Mouse (Mus musculus): ENCODE results near the gene Prrg2.

The Prrg2 gene

DNA sequence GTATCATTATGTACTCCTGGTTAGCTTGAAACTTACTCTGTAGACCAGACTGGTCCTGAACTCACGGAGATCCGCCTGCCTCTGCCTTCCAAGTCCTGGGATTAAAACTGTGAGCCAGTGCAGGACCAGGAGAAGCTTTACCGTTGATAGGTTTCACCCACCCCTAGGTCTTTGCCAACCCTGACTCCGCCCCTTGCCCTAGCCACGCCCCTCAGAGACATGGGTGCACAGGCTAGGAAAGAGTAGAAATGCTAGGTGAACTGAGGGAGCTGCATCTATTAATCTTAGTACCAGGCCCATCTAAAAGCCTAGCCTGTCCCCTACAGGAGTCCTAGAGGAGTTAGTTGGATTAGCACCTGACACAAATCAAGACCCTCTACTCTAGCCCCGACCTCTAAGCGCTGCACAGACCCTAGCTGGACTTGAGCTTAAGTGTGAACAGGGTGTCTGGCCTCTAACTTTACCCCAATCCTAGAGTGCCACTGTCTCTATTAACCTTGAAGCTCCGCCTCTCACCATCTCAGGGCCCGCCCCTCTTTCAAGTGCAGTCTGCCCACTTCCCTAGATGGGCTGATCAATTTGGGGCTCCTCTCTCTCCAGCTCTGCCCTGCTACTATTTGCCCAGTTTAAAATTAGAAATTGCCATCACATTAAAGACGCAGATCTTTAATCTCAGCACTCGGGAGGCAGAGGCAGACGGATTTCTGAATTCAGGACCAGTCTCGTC, 27.9 kb upstream of the Prrg2 start:
- no peak for DNase-seq (ENCODE audit: low spot score in 2 of 2)

DNA sequence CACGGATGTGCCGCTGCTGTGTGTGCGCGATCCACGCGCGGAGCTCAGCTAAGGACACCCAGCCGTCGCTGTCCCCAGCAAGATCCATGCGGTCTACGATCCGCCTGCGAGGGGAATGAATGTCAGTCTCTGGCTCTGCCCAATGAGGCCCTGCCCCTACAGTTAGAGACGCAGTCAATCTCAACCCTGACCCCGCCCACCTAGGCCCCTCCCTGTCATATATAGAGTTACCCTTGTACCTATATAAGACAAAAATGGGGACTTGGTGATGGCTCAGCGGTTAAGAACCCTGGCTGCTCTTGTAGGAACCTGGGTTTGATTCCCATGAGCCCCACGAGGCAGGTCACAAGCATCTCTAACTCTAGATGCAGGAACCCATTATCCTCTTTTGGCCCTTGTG, 26.1 kb upstream of the Prrg2 start:
- no peak for DNase-seq (ENCODE audit: low spot score in 2 of 2)

DNA sequence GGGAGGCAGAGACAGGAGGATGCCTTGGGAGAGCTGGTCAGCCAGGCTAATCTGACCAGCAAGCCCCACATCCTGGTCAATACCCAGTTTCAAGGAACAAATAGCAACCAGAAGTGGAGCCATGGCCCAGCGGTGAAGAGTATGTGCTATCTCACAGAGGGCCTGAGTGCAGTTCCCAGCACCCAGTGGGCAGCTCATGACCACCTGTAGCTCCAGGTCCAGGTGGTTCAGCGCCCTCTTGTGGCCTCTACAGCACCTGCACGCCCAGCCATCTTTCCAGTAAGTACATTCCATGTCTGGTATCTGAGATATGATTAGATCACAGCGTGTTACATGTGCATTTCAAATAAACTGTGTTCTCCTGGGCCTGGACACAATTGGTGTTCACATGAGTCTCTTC, 23.6 kb upstream of the Prrg2 start:
- no peak for DNase-seq (ENCODE audit: low spot score in 2 of 2)

DNA sequence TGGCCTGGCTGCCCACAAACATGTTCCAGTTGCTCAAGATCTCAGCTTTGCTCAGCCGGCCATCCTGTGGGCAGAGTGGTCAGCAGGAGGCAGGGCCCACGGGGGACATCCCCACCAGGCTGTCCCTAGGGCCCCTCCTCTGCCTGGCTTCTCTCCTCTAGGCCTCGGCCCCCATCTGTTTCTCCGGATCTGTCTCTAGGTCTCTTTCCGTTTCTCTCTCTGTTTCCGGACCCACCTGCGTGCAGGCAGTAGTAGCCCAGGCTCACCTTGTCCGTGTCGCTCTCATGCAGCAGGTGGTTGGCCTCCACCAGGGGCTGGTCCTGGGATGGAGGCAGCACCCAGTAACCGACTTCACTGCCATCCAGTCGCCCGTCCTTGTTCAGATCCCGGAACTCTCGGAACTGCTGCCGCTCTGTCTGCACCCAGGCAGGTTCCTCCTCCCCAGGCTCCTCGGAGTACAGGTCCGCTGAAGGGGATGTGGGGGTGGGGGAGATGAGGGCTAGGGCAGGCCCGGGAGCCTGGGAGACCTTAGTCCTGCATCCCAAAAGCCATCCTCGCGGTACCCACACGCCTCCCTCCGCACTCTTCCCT, 20.9 kb upstream of the Prrg2 start:
- no peak for DNase-seq (ENCODE audit: low spot score in 2 of 2)

DNA sequence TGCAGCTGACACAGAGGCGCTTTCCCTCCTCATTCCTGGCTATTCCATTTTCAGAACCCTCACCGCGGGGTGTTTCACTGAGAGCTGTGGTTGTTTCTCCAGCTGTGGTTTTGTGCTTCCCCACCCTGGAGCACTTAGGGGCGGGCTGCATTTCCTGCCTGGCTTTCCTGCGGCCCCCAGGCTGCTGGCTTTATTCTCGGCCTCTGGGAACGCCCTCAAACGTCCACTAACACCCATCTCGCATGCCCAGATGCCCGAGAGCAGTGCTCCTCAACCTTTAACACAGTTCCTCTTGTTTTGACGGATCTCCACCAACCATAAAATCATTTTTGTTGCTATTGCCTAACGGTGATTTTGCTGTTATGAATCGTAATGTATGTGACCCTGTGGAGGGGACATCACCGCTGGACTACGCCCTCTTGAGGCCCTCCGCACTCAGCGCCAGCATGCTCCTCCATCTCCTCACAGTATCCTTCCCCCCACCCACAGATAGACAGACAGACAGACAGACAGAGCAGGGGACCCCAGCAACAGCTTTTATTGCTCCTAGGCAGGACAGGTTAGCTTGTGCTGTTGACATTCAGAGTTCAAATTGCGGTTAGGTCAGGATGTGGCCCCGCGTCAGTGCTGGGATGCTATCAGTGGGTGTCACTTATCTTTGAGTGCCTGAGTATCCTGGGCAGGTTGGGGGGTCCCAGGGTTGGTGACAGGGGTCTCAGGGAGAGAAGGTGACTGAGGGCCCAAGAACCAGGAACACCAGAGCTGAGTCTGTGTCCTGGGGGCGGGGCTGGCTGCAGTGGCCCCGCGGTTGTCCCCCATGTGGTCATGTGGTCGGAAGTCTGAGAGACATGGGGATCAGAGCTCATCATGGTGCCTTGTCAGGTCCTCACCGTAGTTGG, 20.2 kb upstream of the Prrg2 start:
- DNase-seq (ENCODE audit: low spot score in 2 of 2) = no peak

DNA sequence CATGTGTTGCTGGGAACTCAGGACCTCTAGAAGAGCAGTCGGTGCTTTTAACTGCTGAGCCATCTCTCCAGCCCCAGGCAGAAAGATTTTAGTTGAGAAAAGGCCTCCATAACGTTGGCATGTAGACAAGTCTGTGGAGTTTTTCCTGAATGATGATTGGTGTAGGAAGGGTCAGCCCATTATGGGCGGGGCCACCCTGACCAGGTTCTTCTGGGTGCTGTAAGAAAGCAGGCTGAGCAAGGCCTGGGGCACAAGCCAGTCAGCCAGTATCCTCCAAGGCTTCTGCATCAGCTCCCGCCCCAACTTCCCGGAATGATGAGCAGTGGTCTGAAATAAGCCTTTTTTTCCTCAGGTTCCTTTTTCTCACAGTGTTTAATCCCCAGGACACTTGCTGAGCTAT, 18.5 kb upstream of the Prrg2 start:
- DNase-seq (ENCODE audit: low spot score in 2 of 2) = no peak

DNA sequence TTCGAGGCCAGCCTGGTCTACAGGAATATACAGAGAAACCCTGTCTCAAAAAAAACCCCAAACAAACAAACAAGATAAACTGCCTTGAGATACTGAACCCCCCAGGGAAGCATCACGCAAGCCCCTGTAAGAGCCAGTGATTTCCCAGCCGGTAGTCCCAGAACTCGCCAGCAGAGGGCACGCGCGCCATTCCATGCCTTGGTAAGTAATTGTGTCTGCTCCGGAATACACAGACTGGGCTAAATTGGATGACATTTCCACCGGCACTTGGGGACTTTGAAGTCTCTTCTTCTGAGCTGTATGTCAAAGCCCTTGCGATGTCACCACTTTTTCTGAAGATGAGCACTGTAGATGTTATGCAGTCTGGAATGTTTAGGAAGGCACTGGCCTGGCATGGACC, 17.4 kb upstream of the Prrg2 start:
- peak; percentile 87 to 93 for DNase-seq (ENCODE audit: low spot score in 2 of 2)

DNA sequence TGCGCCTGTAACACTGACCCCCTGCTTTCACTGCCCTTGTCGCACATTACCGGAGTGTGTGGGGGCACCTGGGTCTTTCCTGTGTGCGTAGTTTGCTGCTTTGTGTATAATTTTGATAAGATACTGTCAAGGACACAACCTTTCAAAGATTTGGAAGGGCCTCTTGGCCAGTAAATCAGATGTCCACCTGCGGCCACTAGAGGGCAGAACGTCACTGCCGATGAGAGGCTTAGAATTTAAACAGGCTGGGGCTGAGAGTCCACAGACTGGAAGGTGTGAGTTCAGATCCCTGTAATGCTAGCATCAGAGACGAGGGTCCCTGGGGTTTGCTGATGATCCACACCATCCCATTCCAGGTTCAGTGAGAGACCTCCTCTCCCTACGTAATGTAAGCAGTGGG, 16.0 kb upstream of the Prrg2 start:
- DNase-seq (ENCODE audit: low spot score in 2 of 2) = peak; percentile 52 to 53

DNA sequence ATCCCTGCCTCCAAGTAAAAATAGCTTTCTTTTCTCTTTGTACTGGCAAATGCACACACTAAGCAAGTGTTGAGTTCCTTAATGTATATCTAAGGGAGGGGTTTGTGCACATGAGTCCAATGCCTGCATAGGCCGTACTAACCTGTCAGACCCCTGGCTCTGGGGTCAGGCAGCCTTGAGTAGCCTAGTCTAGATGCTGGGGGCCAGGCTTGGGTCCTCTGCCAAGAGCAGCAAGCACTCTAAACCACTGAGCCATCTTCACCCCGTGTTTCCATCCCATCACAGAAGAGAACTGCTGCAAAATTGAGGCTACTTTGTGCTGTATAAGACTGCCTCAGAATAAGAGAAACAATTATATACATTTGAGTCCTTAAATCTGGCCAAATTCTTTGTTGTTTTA, 15.4 kb upstream of the Prrg2 start:
- DNase-seq (ENCODE audit: low spot score in 2 of 2) = no peak

DNA sequence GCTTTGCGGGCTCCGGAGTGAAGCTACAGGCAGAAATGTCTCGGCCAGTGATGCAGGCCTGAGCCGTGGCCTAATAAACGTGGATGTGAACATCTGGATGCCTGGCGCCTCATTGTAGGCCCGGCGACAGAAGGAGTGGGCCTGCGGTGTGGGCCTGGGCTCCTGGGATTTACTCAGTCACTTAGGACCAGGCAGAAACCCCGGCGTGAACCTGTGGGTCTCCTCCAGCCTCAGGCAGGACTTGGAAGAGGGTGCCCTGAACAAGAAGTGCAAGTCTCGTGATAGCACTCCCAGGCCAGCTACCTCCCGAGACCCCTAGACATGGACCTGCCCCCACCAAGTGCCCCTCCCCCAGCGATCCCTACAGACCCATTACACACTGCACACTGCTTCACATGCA, 14.8 kb upstream of the Prrg2 start:
- no peak for DNase-seq (ENCODE audit: low spot score in 2 of 2)

DNA sequence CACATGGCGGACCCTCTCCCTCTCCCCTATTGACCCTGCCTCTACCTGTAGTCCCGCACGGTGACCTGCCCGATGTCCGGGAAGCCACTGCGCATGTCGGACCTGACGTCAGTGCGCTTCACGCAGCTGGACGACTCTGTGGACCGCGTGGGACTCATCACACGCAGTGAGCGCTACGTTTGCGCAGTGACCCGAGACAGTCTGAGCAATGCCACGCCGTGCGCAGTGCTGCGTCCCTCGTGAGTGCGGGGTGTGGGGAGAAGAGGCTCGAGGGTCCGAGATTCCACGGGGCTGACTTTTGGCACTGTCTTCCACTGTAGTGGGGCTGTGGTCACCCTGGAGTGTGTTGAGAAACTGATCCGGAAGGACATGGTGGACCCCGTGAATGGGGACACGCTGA, 14.0 kb upstream of the Prrg2 start:
- DNase-seq (ENCODE audit: low spot score in 2 of 2) = no peak

DNA sequence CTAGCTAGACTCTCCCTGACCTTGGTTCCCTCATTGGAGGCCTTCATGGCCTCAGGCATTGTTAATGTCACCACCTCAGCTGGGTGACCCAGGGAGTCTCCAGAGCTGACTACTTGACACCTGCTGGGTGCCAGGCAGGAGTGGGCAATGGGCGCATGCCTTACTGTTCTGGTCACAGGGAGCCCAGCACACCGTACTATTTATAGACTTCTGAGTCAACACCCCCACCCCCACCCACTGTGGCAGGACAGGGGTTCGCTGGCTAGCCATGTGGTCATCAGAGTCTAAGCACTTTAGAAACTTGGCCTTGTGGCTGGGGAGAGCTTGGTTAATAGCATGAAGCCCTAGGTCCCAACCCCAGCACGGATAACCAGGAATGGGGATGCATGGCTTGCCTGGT, 12.9 kb upstream of the Prrg2 start:
- DNase-seq (ENCODE audit: low spot score in 2 of 2) = no peak

DNA sequence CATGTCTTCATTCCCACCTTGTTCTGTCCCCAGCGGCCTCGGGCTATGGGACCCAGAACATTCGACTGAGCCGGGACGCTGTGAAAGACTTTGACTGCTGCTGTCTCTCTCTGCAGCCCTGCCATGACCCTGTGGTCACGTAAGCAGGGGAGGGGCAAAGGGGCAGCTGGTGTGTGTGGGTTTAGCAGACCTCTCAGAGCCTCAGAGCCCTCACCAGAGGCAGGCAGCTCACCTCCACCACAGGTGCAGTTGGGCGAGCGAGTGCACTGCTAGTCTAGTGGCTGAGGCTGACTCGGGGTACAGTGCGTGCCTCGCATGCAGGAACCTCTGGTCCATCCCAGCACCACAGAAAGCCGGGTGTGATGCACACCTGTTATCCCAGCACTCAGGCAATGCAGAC, 11.5 kb upstream of the Prrg2 start:
- DNase-seq (ENCODE audit: low spot score in 2 of 2) = no peak

DNA sequence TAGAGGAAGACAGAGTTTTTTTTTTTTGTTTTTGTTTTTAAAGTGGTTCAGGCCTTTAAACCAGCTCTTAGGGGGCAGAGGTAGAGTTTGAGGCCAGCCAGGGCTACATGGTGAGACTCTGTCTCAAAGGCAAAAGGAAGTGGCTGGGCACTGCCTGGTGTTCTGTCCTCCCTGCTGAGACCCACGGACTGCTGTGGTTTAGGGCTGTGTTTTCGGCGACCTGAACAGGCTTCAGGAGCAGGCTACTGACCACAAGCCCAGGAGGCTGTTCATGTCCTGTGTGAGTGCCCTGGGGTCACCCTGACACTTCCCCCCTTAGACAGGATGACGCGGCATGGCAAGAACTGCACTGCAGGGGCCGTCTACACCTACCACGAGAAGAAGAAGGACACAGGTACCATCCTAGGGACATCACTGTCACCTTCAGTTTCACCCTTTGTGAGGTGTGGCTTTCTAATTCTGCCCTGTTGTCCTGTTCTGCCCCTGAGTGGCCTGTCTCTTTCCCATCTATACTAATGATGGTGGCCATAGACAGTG, 10.8 kb upstream of the Prrg2 start:
- DNase-seq (ENCODE audit: low spot score in 2 of 2) = no peak

DNA sequence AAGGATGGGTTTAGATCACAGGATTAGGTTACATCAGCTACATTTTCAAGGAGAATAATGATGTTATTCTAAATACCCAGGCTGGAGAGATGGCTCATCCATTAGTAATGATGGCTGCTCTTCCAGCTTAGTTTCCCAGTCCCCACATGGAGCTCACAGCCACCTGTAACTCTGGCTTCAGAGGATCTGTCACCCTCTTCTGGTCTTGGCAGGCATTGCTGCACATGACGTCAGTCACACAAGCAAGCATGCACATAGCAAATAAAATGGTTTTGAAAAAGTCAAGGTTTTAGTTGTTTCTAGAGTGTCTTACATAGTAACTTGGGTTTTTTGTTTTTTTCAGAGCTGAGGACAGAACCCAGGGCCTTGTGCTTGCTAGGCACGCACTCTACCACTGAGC, 9.8 kb upstream of the Prrg2 start:
- DNase-seq (ENCODE audit: low spot score in 2 of 2) = no peak

DNA sequence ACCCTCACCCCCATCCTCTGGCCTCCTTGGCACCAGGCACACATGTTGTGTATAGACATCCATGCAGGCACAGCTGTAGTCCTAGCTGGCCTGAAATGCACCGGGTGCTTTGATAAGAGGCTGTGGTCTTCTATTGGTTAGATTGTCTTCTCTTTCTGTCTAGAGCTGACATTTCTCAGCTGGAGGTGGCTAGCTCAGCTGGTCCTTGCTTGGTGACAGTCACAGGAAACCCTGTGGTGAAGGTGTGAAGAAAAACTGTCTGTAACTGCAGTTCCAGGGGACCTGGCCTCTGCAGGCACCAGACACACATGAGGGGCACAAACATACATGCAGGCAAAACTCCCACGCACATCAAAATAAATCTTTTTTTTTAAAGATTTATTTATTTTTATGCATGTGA, 7.2 kb upstream of the Prrg2 start:
- no peak for DNase-seq (ENCODE audit: low spot score in 2 of 2)

DNA sequence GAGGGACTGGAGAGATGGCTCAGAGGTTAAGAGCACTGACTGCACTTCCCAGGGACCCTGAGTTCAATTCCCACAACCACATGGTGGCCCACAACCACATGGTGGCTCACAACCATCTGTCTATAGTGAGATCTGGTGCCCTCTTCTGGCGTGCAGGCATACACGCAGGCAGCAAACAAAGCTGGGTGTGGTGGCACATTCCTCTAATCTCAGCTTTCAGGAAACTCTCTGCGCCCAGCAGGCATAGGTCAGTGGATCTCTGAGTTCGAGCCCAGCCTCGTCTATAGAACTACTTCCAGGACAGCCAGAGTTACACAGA, 5.5 kb upstream of the Prrg2 start:
- DNase-seq (ENCODE audit: low spot score in 2 of 2) = no peak

DNA sequence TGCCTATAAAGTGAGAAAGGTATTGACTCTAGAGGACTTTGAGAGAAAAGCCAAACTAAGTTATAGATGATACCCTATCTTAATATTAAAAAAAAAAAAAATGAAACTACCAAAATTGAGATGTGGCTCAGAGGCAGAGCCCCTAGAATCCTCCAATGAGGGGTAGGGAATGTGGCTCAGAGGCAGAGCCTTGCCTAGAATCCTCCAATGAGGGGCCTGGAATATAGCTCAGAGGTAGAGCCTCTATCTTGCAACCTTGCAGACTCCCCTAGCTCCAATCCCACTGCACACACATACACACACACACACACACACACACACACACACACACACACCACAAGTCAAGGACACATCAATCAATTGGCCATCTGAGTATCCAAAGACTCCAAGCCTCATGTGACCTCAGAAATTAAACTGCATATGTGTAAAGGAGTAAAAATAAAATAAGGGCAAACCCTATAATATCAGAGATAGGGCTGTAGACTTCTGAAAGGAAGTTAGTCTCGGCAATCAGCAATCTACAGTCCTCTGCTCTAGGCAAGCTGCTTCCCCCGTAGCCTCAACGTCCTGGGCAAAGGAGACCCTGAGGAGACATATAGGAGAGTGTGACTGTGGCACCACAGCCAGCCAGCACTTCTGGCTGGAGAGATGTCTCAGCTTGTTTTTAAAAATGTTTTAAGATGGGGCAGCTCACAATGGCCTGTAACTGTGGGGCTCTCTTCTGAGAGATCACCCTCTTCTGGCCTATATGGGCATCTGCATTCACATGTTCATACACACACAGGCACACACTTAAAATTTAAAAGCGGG, 4.9 kb upstream of the Prrg2 start:
- no peak for DNase-seq (ENCODE audit: low spot score in 2 of 2)

DNA sequence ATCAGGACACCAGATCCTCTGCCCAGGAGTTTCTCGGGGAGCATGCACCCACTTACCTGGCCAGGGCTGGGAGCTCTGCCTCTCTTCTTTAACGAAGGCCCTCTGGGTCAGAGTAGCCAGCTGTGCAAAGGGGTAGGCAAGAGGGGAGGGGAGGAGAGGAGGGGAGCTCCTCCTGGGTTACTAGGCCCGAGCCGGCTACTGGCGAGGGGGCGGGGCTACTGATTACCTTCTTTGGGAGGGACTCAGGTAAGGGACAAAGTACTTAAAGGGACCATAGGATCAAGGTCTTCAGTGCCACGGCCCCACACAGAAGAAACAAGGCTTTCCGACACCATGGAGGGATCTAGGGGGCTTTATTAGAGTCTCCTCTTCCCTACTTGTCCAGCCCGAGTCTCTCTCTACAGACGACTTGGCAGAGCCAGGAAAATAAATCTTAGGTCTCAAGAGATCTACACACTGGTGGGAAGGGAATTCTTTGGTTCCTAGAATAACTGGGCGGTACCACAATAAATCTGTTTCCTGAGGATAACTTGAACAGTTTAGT, 873 bp downstream of the Prrg2 start:
- no peak for DNase-seq (ENCODE audit: low spot score in 2 of 2)

DNA sequence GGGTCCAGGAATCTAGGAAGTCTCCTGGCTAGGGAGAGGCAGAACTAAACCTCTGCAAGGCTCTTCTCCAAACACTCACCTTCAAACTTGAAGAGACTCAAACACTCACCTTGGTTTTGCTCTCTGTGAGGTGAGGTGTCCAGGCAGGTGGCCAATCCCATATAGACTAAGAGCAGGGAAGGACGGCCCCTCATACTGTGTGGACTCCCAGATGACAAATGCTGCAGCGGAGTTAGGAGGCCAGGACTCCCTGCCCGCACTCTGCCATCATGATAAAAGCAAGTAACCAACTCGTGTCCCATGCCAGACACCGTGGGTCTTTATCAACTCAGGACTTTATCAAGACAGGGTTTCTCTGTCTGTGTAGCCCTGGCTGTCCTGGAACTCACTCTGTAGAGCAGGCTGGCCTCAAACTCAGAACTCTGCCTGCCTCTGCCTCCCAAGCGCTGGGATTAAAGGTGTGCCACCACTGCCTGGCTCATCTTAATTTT, 1.8 kb downstream of the Prrg2 start:
- no peak for DNase-seq (ENCODE audit: low spot score in 2 of 2)

Data from frontal cortex, postnatal 36 days (tissue).